Comparison of ENCODE assay signal across 10 mouse cellular contexts in the genomic region with DNA sequence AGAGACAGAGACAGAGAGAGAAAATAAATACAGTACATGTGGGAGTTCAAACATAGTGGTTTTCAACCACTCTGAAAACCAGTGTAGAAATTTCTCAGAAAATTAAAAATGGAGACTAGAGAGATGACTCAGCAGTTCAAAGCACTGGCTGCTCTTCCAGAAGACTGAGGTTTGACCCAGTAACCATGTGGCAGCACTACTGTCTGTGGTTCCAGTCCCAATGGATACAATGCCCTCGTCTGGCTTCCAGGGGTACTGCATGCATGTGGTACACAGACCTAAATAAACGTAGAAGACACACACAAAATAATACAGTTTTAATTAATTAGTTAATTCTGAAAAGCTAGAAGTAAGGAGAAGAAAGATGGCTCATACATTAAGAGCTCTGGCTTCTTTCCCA. TPM values are rescaled to one million over a fixed set of nuclear protein-coding genes. Genes with fewer than 3 reads are reported as not detected.
DNase-seq lines count a peak whose midpoint lies in the region; ATAC-seq and TF ChIP-seq lines count a peak whose summit lies in the region.
"Had no signal": no experiment of that assay in that cellular context is flagged by ENCODE, and none has a peak within 500 bp of the region (broad histone marks: within the 10 kb centered on the region; RNA-seq: fewer than 3 reads in every experiment).

No protein-coding gene starts in this region.

- H3K36me3 ChIP-seq in intestine, postnatal 0 days (ENCODE audit: control insufficient read depth, insufficient read depth): no peaks in the 10 kb centered on the region
- no peaks in the 10 kb centered on the region for H3K36me3 ChIP-seq in intestine, embryonic 16.5 days (ENCODE audit: control insufficient read depth, insufficient read depth, low read length)

- H3K27me3 ChIP-seq in intestine, postnatal 0 days (replicated peaks; ENCODE audit: control insufficient read depth, insufficient read depth, low read length): no peaks in the 10 kb centered on the region
- H3K27me3 ChIP-seq in intestine, embryonic 16.5 days (replicated peaks; ENCODE audit: control insufficient read depth, insufficient read depth, low read length): no peaks in the 10 kb centered on the region

- no peak overlapping the region for H3K9ac ChIP-seq in intestine, postnatal 0 days (ENCODE audit: low read depth, low read length)
- no peak overlapping the region for H3K9ac ChIP-seq in intestine, embryonic 16.5 days (ENCODE audit: low read depth, low read length)

- H3K9me3 ChIP-seq in intestine, postnatal 0 days (ENCODE audit: control insufficient read depth): no peaks in the 10 kb centered on the region
- H3K9me3 ChIP-seq in intestine, embryonic 16.5 days (ENCODE audit: control insufficient read depth, low read length): no peaks in the 10 kb centered on the region

- ATAC-seq in intestine, postnatal 0 days: no peak
- ATAC-seq in intestine, embryonic 16.5 days: no peak
- ATAC-seq in erythroblast, adult 5-6 weeks (replicated peaks; ENCODE audit: low FRiP score, poor library complexity, severe bottlenecking): peak; percentile 85
- ATAC-seq: forebrain, embryonic 14.5 days had no signal

- peak; percentile 70 for TF ChIP-seq CTCF in intestine, postnatal 0 days (IDR thresholded peaks at IDR 0.05; ENCODE audit: low read depth)

- H3K4me1 ChIP-seq in intestine, postnatal 0 days (replicated peaks; ENCODE audit: control insufficient read depth, insufficient read depth, low read length): no peaks in the 10 kb centered on the region
- no peaks in the 10 kb centered on the region for H3K4me1 ChIP-seq in intestine, embryonic 16.5 days (ENCODE audit: control insufficient read depth, insufficient read depth, low read length)

- DNase-seq in 416B (ENCODE audit: low read depth): peak; percentile 83
- DNase-seq in MEL-GATA-1-ER (ENCODE audit: extremely low read depth, low read depth): peak; percentile 66
- no peak for DNase-seq in ovary, postnatal 36 days (ENCODE audit: low spot score)
- no peak for DNase-seq in layer of hippocampus, postnatal 14 days (ENCODE audit: low spot score in 2 of 2)
- no peak for DNase-seq in layer of hippocampus, adult 9-10 months (ENCODE audit: low spot score)
- DNase-seq: adrenal gland, postnatal 10 days had no signal

- WGBS in intestine, postnatal 0 days: 70% methylated on average over 2 of the region's 2 CpGs
- 71% methylated on average over 2 of the region's 2 CpGs for WGBS in intestine, embryonic 16.5 days

- no peak overlapping the region for H3K27ac ChIP-seq in intestine, postnatal 0 days (ENCODE audit: low read depth, low read length)
- H3K27ac ChIP-seq in intestine, embryonic 16.5 days (ENCODE audit: low read length): no peak overlapping the region

- no peak overlapping the region for H3K4me3 ChIP-seq in intestine, postnatal 0 days (ENCODE audit: low read depth, low read length)
- H3K4me3 ChIP-seq in intestine, embryonic 16.5 days (ENCODE audit: low read length): no peak overlapping the region

- no peak overlapping the region for H3K4me2 ChIP-seq in intestine, postnatal 0 days (replicated peaks; ENCODE audit: low read depth)
- no peak overlapping the region for H3K4me2 ChIP-seq in intestine, embryonic 16.5 days (ENCODE audit: low read depth, low read length)

RNA-seq across cellular contexts. Expression of a gene that starts 23.4 kb away (rescaled TPM):
- polyA plus RNA-seq in intestine, postnatal 0 days (2015; fragmentation: Nextera tagmentation; extraction: Ambion mirVana): 0.08 TPM in 1 of 2 replicates, not detected in the other
- not detected in 2 replicates for polyA plus RNA-seq in intestine, embryonic 16.5 days (2015; fragmentation: Nextera tagmentation; extraction: Ambion mirVana)
- not detected in 2 replicates for total RNA-seq in erythroblast, adult 5-6 weeks (2015; ENCODE audit: low replicate concordance)
- total RNA-seq in erythroblast, adult 5-6 weeks (2017; ENCODE audit: low replicate concordance): not detected in 2 replicates
- not detected for total RNA-seq in layer of hippocampus, postnatal 14 days (2021)
- polyA plus RNA-seq: forebrain, embryonic 14.5 days had no signal

RNA-seq across cellular contexts. Expression of a gene that starts 24.4 kb away (rescaled TPM):
- not detected in 2 replicates for polyA plus RNA-seq in intestine, postnatal 0 days (2015; fragmentation: Nextera tagmentation; extraction: Ambion mirVana)
- 0.05 TPM in 1 of 2 replicates, not detected in the other for polyA plus RNA-seq in intestine, embryonic 16.5 days (2015; fragmentation: Nextera tagmentation; extraction: Ambion mirVana)
- total RNA-seq in erythroblast, adult 5-6 weeks (2015; ENCODE audit: low replicate concordance): not detected in 2 replicates
- not detected in 2 replicates for total RNA-seq in erythroblast, adult 5-6 weeks (2017; ENCODE audit: low replicate concordance)
- not detected for total RNA-seq in layer of hippocampus, postnatal 14 days (2021)
- polyA plus RNA-seq: forebrain, embryonic 14.5 days had no signal

RNA-seq across cellular contexts. Expression of a gene that starts 58.5 kb away (rescaled TPM):
- not detected in 2 replicates for polyA plus RNA-seq in intestine, postnatal 0 days (2015; fragmentation: Nextera tagmentation; extraction: Ambion mirVana)
- polyA plus RNA-seq in intestine, embryonic 16.5 days (2015; fragmentation: Nextera tagmentation; extraction: Ambion mirVana): not detected in 2 replicates
- total RNA-seq in erythroblast, adult 5-6 weeks (2015; ENCODE audit: low replicate concordance): not detected in 2 replicates
- total RNA-seq in erythroblast, adult 5-6 weeks (2017; ENCODE audit: low replicate concordance): not detected in 2 replicates
- total RNA-seq in layer of hippocampus, postnatal 14 days (2021): not detected
- total RNA-seq: adrenal gland, postnatal 10 days had no signal
- polyA plus RNA-seq: forebrain, embryonic 14.5 days had no signal

Comparison
In these comparisons a context has a peak if more than half of its experiments do, and no peak if none do; other contexts are left out.
1. DNase-seq: peak in 416B (single experiment) and MEL-GATA-1-ER (single experiment); none in ovary, postnatal 36 days (single experiment), layer of hippocampus, postnatal 14 days (0 of 2) and layer of hippocampus, adult 9-10 months (single experiment).